ENCODE assay signal across 22 mouse cellular contexts in the genomic region with DNA sequence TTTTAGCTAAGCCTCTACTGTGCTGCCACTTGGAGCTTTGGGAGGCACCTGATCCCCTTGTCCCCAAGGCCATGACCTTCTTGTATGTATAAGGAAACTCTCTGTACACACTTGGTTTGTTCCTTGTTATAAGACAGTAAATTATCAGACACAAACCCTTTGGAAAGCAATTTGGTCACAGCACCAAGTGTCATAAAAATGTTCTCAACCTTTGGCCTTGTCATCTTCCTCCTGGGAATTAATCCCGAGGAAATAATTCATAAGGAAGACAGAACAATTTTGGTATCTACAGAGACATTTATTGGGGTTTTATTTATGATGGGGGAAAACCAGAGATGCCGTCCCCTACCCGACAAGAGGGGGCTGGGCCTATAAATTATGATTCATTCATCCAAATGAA. TPM values are rescaled to one million over a fixed set of nuclear protein-coding genes. Genes with fewer than 3 reads are reported as not detected.
"Had no signal": no experiment of that assay in that cellular context is flagged by ENCODE, and none has a peak within 500 bp of the region (broad histone marks: within the 10 kb centered on the region; RNA-seq: fewer than 3 reads in every experiment).

No protein-coding gene starts in this region.

- H3K4me3 ChIP-seq: neural tube, embryonic 13.5 days; neural tube, embryonic 15.5 days; stomach, embryonic 15.5 days had no signal

- H3K4me1 ChIP-seq: stomach, embryonic 15.5 days had no signal

- DNase-seq: right cerebral cortex, adult 18-20 months; right cerebral cortex, postnatal 14 days; right cerebral cortex, postnatal 25 days; right cerebral cortex, postnatal 4 days; spleen, adult 18-20 months; thymus, adult 18-20 months; thymus, adult 2 months; thymus, postnatal 14 days; thymus, postnatal 25 days; thymus, postnatal 36 days; thymus, postnatal 4 days had no signal

- H3K27ac ChIP-seq: neural tube, embryonic 13.5 days; neural tube, embryonic 15.5 days; stomach, embryonic 15.5 days; stomach, postnatal 0 days had no signal

- H3K36me3 ChIP-seq: neural tube, embryonic 13.5 days; neural tube, embryonic 15.5 days; stomach, embryonic 15.5 days had no signal

RNA-seq across cellular contexts. Expression of gene Sost, which starts 31.1 kb away (rescaled TPM):
- polyA plus RNA-seq: neural tube, embryonic 14.5 days; small intestine, adult 2 months; stomach, embryonic 14.5 days; stomach, embryonic 16.5 days had no signal

RNA-seq across cellular contexts. Expression of gene Cfap97d1, which starts 48.3 kb away (rescaled TPM):
- polyA plus RNA-seq: neural tube, embryonic 13.5 days; neural tube, embryonic 14.5 days; neural tube, embryonic 15.5 days; small intestine, adult 2 months; spleen, adult 2 months; stomach, embryonic 14.5 days; stomach, embryonic 15.5 days; stomach, embryonic 16.5 days; stomach, postnatal 0 days; thymus, adult 2 months; thymus, postnatal 0 days; urinary bladder, adult 2 months had no signal
